In genomic region chr13:108214081-108214484, GRCm38 (mm10) we compare ENCODE assay signal across 7 mouse cellular contexts. TPM values are rescaled to one million over a fixed set of nuclear protein-coding genes. Genes with fewer than 3 reads are reported as not detected.
DNase-seq lines count a peak whose midpoint lies in the region; ATAC-seq lines count a peak whose summit lies in the region.

Gene Elovl7 (plus strand): TSS chr13:108214404.

- WGBS in limb, embryonic 10.5 days: under 1% methylated on average over 40 of the region's 40 CpGs
- WGBS in midbrain, embryonic 11.5 days: under 1% methylated on average over 38 of the region's 40 CpGs

- peak; percentile 89 for ATAC-seq in midbrain, embryonic 11.5 days (ENCODE audit: low FRiP score)

- peak; percentile 85 for DNase-seq in adrenal gland, postnatal 10 days
- DNase-seq in embryo, embryonic 10.5 days (ENCODE audit: low spot score): peak; percentile 71
- DNase-seq in heart, adult 11 months: peak; percentile 94
- peak; percentile 89 for DNase-seq in kidney, adult 11 months
- peak; percentile 78 for DNase-seq in limb, embryonic 10.5 days (ENCODE audit: low spot score)
- DNase-seq in midbrain, embryonic 11.5 days (ENCODE audit: low spot score, missing footprints): peak; percentile 93
- DNase-seq in spleen, adult 12 weeks (ENCODE audit: low spot score): peak; percentile 69

- no peaks in the 10 kb centered on the region for H3K36me3 ChIP-seq in limb, embryonic 10.5 days
- no peaks in the 10 kb centered on the region for H3K36me3 ChIP-seq in midbrain, embryonic 11.5 days (ENCODE audit: control insufficient read depth, insufficient read depth, low read length)

- H3K27me3 ChIP-seq in limb, embryonic 10.5 days (ENCODE audit: low read depth, poor library complexity, severe bottlenecking): peaks cover 75% of the 10 kb centered on the region
- H3K27me3 ChIP-seq in midbrain, embryonic 11.5 days (ENCODE audit: control insufficient read depth, insufficient read depth, low read length): peaks cover 24% of the 10 kb centered on the region

- no peaks in the 10 kb centered on the region for H3K9me3 ChIP-seq in limb, embryonic 10.5 days (replicated peaks)
- no peaks in the 10 kb centered on the region for H3K9me3 ChIP-seq in midbrain, embryonic 11.5 days (ENCODE audit: control insufficient read depth, low read length)

- peaks cover 17% of the 10 kb centered on the region for H3K4me1 ChIP-seq in limb, embryonic 10.5 days
- H3K4me1 ChIP-seq in midbrain, embryonic 11.5 days (ENCODE audit: control insufficient read depth, insufficient read depth, low read length): peaks cover 5% of the 10 kb centered on the region; the same call in 1 of the 2 replicates

- peak within 1 kb of the TSS; percentile 77 for H3K27ac ChIP-seq in limb, embryonic 10.5 days
- no peak within 1 kb of the TSS for H3K27ac ChIP-seq in midbrain, embryonic 11.5 days (ENCODE audit: low read depth, low read length)

- H3K4me3 ChIP-seq in limb, embryonic 10.5 days: peak within 1 kb of the TSS; percentile 83
- H3K4me3 ChIP-seq in midbrain, embryonic 11.5 days (ENCODE audit: low read depth, low read length): peak within 1 kb of the TSS; percentile 72

- H3K9ac ChIP-seq in midbrain, embryonic 11.5 days (ENCODE audit: low read length): peak within 1 kb of the TSS; percentile 65

- peak within 1 kb of the TSS; percentile 100 for H3K4me2 ChIP-seq in midbrain, embryonic 11.5 days

RNA-seq across cellular contexts. Expression of gene Elovl7, which starts in this region (rescaled TPM):
- total RNA-seq in adrenal gland, postnatal 10 days (2021): 1 to 10 TPM; 2.3 to 2.4 TPM
- 0.90 and 0.95 TPM in 2 replicates for polyA plus RNA-seq in limb, embryonic 10.5 days (2016; fragmentation: Nextera tagmentation; extraction: Ambion mirVana)
- polyA plus RNA-seq in midbrain, embryonic 11.5 days (2014; fragmentation: Nextera tagmentation; extraction: Ambion mirVana): 0.46 and 0.88 TPM in 2 replicates

Comparison
In these comparisons a context has a peak if more than half of its experiments do, and no peak if none do; other contexts are left out.
1. Peak in DNase-seq, H3K4me3 ChIP-seq and H3K27ac ChIP-seq in limb, embryonic 10.5 days; RNA of the gene not detected or under 1 TPM.
2. Peak in DNase-seq, ATAC-seq, H3K4me3 ChIP-seq, H3K9ac ChIP-seq and H3K4me2 ChIP-seq in midbrain, embryonic 11.5 days; RNA of the gene not detected or under 1 TPM.